Mouse (Mus musculus): ENCODE results near the gene Nup93.

Nup93 gene

GRCm38 (mm10) chr8:94363906-94364305 is 149.5 kb downstream of the Nup93 start:
- no peak for DNase-seq (ENCODE audit: low spot score)

GRCm38 (mm10) chr8:94364686-94365312 is 150.4 kb downstream of the Nup93 start:
- DNase-seq (ENCODE audit: low spot score) = no peak

- DNase-seq (ENCODE audit: low spot score) = no peak
Observed at GRCm38 (mm10) chr8:94365410-94365981, 151.1 kb downstream of the Nup93 start.
